Mouse (Mus musculus): Measurements from ENCODE around the gene Lrrfip1. TPM values are rescaled to one million over a fixed set of nuclear protein-coding genes. Genes with fewer than 3 reads are reported as not detected.

Lrrfip1 gene
- polyA plus RNA-seq, 1 experiment, result 12.2 TPM

DNA sequence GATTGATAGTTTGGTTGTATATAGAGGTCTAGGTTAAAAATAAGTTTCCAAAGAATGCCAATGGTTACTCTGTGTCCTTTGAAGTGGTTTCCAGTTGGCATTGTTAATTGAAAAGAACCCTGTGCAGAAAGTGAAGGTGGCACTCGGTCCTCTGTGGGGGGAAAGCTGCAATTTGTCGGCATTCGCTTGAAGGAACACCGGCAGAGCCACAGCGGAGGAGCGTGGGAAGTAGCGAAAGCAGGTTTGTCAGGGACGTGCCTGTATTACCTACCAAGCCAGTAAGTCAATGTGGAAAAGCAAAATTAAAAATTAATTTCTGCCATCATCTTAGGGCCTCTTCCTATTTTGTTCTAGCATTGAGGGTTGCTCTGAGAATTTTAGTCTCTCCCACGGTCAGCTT is 8.2 kb downstream of the Lrrfip1 start:
- H3K4me3 ChIP-seq (replicated peaks), result no peak overlapping the region
- H3K9me3 ChIP-seq, result no peaks in the 10 kb centered on the region
- H3K36me3 ChIP-seq (replicated peaks; ENCODE audit: low read length), result peaks cover 12% of the 10 kb centered on the region
- peaks cover 3% of the 10 kb centered on the region for H3K27me3 ChIP-seq (replicated peaks)
- peaks cover 66% of the 10 kb centered on the region for H3K4me1 ChIP-seq
- TF ChIP-seq GATA1 (IDR thresholded peaks at IDR 0.05; ENCODE audit: borderline replicate concordance, low read length), result no peak
- no peak for TF ChIP-seq FLI1 (IDR thresholded peaks at IDR 0.05; ENCODE audit: low read length)

DNA sequence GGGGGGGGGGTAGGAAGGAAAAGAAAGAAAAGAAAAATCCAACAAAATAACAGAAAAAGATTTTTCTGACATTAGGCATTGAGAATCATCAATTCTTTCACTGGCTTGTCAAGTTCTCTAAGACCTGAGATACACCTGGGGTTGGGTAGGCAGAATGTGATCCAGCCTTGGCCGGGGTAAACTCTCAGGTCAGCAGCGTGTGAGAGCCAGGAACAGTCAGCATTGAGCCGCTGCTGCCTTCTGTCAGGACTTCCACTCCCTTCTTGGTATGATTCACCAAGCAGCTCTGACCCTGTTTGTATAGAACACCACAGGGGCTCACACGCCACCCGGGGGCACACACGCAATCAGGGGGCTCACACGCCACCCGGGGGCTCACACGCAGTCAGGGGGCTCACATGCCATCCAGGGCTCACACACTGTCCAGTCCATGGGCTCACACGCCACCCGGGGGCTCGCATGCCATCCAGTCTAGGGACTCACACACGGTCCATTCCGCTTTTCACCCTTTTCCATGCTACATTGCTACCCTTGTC is 9.7 kb downstream of the Lrrfip1 start:
- Histone ChIP-seq H3K4me1 (peaks cover 66% of the 10 kb centered on the region), H3K36me3 (replicated peaks; ENCODE audit: low read length) (peaks cover 4% of the 10 kb centered on the region)

DNA sequence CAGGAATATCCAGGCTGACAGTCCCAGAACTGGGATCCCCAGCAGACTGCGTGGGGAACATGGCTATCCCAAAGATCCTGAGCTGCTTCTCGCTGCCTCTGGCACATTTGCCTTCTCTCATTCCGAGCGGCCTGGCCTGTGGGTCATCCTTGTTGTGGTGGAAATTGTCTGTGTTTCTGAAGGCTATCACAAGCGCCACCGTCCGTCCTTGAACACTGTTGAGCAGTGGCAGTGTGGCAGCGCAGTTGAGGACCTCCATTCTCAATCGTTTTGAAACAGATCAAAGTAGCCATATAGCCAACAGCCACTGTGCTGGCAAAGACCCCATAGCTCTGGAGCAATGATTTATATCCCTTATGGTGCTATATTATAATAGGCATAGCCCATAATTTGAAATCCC is 10.2 kb downstream of the Lrrfip1 start:
- H3K27me3 ChIP-seq (replicated peaks), result no peaks in the 10 kb centered on the region
- no peaks in the 10 kb centered on the region for H3K9me3 ChIP-seq
- peaks cover 66% of the 10 kb centered on the region for H3K4me1 ChIP-seq
- H3K4me3 ChIP-seq (replicated peaks), result no peak overlapping the region
- no peak for TF ChIP-seq GATA1 (IDR thresholded peaks at IDR 0.05; ENCODE audit: borderline replicate concordance, low read length)
- no peak for TF ChIP-seq FLI1 (IDR thresholded peaks at IDR 0.05; ENCODE audit: low read length)
- peaks cover 4% of the 10 kb centered on the region for H3K36me3 ChIP-seq (replicated peaks; ENCODE audit: low read length)

More for the DNA sequence above, 9.7 kb downstream of the Lrrfip1 start:
- Histone ChIP-seq H3K27me3 (replicated peaks) (no peaks in the 10 kb centered on the region), H3K4me3 (replicated peaks) (no peak overlapping the region), H3K9me3 (no peaks in the 10 kb centered on the region)
- no peak for TF ChIP-seq FLI1 (IDR thresholded peaks at IDR 0.05; ENCODE audit: low read length)
- TF ChIP-seq GATA1 (IDR thresholded peaks at IDR 0.05; ENCODE audit: borderline replicate concordance, low read length), result no peak

DNA sequence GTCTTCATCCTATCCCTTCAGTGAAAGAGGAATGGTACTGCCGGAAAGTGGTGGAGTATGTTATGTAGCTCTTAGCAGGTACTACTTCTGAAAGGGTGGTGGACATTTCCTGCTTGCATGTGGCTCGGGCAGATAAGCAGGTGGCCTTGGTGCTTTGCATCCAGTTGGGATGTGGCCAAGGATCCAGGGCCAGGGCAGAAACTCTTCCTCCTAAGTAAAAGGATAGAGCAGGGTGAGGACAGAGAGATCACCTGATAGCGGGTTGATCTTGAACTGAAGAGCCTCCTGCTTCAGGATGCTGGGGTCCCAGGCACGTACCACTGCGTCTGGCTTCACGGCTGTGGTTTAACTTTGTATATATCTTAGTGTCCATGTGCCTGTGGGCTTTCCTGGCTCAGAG is 10.7 kb downstream of the Lrrfip1 start:
- no peak overlapping the region for H3K4me3 ChIP-seq (replicated peaks)
- H3K4me1 ChIP-seq, result peaks cover 68% of the 10 kb centered on the region
- TF ChIP-seq GATA1 (IDR thresholded peaks at IDR 0.05; ENCODE audit: borderline replicate concordance, low read length), result no peak
- TF ChIP-seq FLI1 (IDR thresholded peaks at IDR 0.05; ENCODE audit: low read length), result no peak
- H3K27me3 ChIP-seq (replicated peaks), result no peaks in the 10 kb centered on the region
- no peaks in the 10 kb centered on the region for H3K9me3 ChIP-seq
- peaks cover 4% of the 10 kb centered on the region for H3K36me3 ChIP-seq (replicated peaks; ENCODE audit: low read length)

GRCm38 (mm10) chr1:91010216-91010615 is 11.7 kb downstream of the Lrrfip1 start:
- no peak overlapping the region for H3K4me3 ChIP-seq (replicated peaks)

DNA sequence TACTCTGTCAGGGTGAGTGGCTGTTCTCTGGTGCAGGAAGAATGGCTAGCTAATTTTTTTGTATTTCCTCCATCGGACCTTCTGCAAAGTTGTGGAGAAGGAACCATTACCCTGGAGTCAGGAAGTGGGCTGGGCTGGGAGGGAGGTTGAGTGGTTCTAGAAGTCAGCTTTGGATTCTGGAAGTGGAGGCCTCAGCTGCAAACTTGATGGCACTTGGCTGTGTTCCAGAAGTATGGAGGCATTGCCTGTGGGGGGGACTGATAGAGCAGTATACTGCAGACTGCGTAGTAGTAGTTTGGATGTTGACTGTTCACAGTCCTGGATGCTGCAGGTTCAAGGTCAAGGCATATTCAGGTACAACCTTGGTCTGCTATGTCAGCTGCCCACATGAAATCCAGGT is 12.2 kb downstream of the Lrrfip1 start:
- Histone ChIP-seq H3K4me1 (peaks cover 78% of the 10 kb centered on the region), H3K27me3 (replicated peaks) (no peaks in the 10 kb centered on the region), H3K36me3 (replicated peaks; ENCODE audit: low read length) (peaks cover 4% of the 10 kb centered on the region), H3K4me3 (replicated peaks) (no peak overlapping the region), H3K9me3 (no peaks in the 10 kb centered on the region)
- TF ChIP-seq GATA1 (IDR thresholded peaks at IDR 0.05; ENCODE audit: borderline replicate concordance, low read length) (no peak), FLI1 (IDR thresholded peaks at IDR 0.05; ENCODE audit: low read length) (no peak)

More at GRCm38 (mm10) chr1:91010216-91010615, 11.7 kb downstream of the Lrrfip1 start:
- Histone ChIP-seq H3K9me3 (no peaks in the 10 kb centered on the region), H3K27me3 (replicated peaks) (no peaks in the 10 kb centered on the region), H3K4me1 (peaks cover 78% of the 10 kb centered on the region), H3K36me3 (replicated peaks; ENCODE audit: low read length) (peaks cover 4% of the 10 kb centered on the region)
- TF ChIP-seq FLI1 (IDR thresholded peaks at IDR 0.05; ENCODE audit: low read length), result no peak
- no peak for TF ChIP-seq GATA1 (IDR thresholded peaks at IDR 0.05; ENCODE audit: borderline replicate concordance, low read length)

DNA sequence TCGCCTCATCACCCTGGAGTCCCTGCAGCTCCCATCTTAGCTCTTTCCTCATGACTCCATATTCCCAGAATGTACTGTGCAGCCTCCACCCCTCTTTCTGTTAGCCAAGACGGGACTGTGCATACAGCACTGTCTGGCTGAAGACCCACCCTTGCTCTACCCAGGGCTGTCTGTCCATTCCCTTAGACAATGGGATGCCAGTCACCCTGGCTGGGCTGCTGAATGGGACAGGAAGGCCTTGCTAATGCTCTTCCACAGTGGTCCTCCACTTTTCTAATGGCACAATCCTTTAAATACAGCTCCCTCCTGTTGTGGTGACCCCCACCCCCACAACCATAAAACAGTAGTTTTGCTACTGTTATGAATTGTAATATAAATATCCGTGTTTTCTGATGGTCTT is 12.8 kb downstream of the Lrrfip1 start:
- TF ChIP-seq GATA1 (IDR thresholded peaks at IDR 0.05; ENCODE audit: borderline replicate concordance, low read length), result no peak
- no peak for TF ChIP-seq FLI1 (IDR thresholded peaks at IDR 0.05; ENCODE audit: low read length)
- peaks cover 2% of the 10 kb centered on the region for H3K9me3 ChIP-seq
- peaks cover 73% of the 10 kb centered on the region for H3K4me1 ChIP-seq
- peaks cover 4% of the 10 kb centered on the region for H3K36me3 ChIP-seq (replicated peaks; ENCODE audit: low read length)
- no peak overlapping the region for H3K4me3 ChIP-seq (replicated peaks)
- no peaks in the 10 kb centered on the region for H3K27me3 ChIP-seq (replicated peaks)

DNA sequence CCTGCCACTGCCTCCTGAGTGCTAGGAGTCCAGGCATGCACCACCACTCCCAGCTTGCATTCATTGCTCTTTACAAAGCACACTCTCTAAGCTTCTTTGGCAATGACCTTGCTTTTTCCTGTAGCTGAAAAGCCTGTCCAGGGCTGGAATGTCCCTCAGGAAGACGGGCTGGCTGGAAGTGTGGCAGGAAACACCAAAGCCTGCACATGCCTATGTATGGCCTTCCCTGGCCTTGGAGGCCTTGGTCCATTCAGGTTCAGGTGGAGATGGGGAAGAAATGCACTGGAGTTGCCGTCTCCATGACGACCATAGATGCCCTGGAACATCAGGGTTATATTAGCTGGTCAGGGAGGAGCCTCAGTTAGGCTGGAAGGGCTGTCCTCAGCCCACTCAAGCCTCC is 15.3 kb downstream of the Lrrfip1 start:
- Histone ChIP-seq H3K27me3 (replicated peaks) (no peaks in the 10 kb centered on the region), H3K4me3 (replicated peaks) (peak overlapping the region; percentile 23), H3K36me3 (replicated peaks; ENCODE audit: low read length) (peaks cover 4% of the 10 kb centered on the region), H3K9me3 (peaks cover 5% of the 10 kb centered on the region), H3K4me1 (peaks cover 65% of the 10 kb centered on the region)
- TF ChIP-seq GATA1 (IDR thresholded peaks at IDR 0.05; ENCODE audit: borderline replicate concordance, low read length), result no peak
- no peak for TF ChIP-seq FLI1 (IDR thresholded peaks at IDR 0.05; ENCODE audit: low read length)

GRCm38 (mm10) chr1:91015571-91015970 is 17.0 kb downstream of the Lrrfip1 start:
- Histone ChIP-seq H3K27me3 (replicated peaks) (no peaks in the 10 kb centered on the region), H3K4me1 (peaks cover 60% of the 10 kb centered on the region), H3K4me3 (replicated peaks) (no peak overlapping the region), H3K36me3 (replicated peaks; ENCODE audit: low read length) (peaks cover 5% of the 10 kb centered on the region), H3K9me3 (peaks cover 6% of the 10 kb centered on the region)
- TF ChIP-seq GATA1 (IDR thresholded peaks at IDR 0.05; ENCODE audit: borderline replicate concordance, low read length), result no peak
- TF ChIP-seq FLI1 (IDR thresholded peaks at IDR 0.05; ENCODE audit: low read length), result no peak

DNA sequence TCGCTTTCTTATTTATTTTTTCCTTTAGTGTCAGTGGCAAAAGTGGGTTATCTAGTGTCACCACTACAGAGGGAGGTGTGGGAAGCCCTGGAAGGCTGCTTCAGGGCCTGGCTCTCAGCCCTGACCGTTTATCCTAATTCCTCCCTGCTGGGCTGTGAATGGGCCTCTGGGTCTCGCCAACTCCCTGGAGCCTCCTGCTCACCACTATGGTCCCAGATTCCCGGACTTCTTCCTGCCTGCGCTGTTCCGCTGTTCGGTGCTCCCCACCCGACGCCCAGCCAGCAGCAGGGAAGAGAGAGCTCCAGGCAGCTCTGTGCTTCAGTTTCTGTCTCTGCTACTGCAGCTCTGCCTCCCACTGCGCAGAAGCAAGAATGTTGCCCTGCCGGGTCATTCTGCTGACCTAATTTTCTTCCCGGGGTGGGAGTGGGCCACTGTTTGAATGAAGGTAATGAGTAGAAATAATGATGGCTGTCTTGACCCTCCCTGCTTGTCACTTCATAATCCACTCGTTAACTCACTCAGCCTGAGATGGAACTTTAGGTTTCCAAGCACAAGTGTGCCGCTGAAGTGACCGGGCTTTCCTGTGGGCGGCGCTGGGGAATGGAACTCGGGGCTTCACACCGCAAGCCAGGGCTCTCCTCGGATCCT is 18.7 kb downstream of the Lrrfip1 start:
- TF ChIP-seq GATA1 (IDR thresholded peaks at IDR 0.05; ENCODE audit: borderline replicate concordance, low read length) (no peak), FLI1 (IDR thresholded peaks at IDR 0.05; ENCODE audit: low read length) (no peak)
- Histone ChIP-seq H3K27me3 (replicated peaks) (no peaks in the 10 kb centered on the region), H3K4me1 (peaks cover 55% of the 10 kb centered on the region), H3K36me3 (replicated peaks; ENCODE audit: low read length) (peaks cover 7% of the 10 kb centered on the region), H3K4me3 (replicated peaks) (no peak overlapping the region), H3K9me3 (peaks cover 9% of the 10 kb centered on the region)

Measured in megakaryocyte, embryonic 14.5 days (primary cell).